Mouse (Mus musculus): ENCODE measurements around the gene Cacna1g. TPM values are rescaled to one million over a fixed set of nuclear protein-coding genes. Genes with fewer than 3 reads are reported as not detected.
A peak's percentile ranks its signal among the peaks of the same experiment; 100 is the strongest.

Gene Cacna1g
- total and polyA plus RNA-seq, 2 experiments from 2014 or later = 7.4 to 46.2 TPM

DNA sequence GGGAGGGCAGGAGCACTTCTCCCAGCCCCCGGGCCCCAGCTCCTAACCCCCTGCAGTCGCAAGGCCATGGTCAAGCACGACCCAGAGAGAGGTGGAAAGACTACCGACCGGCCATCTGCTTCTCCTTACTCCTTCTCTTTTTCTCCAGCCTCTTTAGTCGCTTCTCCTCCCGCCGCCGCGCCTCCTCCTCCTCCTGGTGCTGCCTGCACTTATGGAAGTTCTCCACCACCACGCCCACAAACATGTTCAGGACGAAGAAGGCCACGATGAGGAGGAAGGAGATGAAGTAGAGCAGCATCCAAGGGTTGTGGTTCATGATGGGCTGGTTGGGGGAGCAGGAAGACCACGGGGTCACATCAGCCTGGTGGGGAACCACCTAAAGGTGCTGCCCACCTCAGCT is 48.3 kb downstream of the Cacna1g start:
- peaks cover 26% of the 10 kb centered on the region for H3K4me1 ChIP-seq (ENCODE audit: control insufficient read depth, insufficient read depth)
- H3K4me3 ChIP-seq (ENCODE audit: low read depth, low read length) = no peak overlapping the region
- 66% methylated on average over 14 of the region's 14 CpGs for WGBS
- H3K27me3 ChIP-seq (ENCODE audit: control insufficient read depth, insufficient read depth, low read length) = no peaks in the 10 kb centered on the region
- H3K9me3 ChIP-seq (replicated peaks; ENCODE audit: control insufficient read depth, low read length) = no peaks in the 10 kb centered on the region
- no peak for DNase-seq (ENCODE audit: low spot score)
- H3K9ac ChIP-seq (replicated peaks; ENCODE audit: low read depth, low read length) = no peak overlapping the region
- H3K27ac ChIP-seq (ENCODE audit: low read depth) = no peak overlapping the region
- H3K4me2 ChIP-seq (ENCODE audit: low read depth, low read length) = no peak overlapping the region
- no peak for ATAC-seq (ENCODE audit: insufficient read depth, low read depth)
- peaks cover 8% of the 10 kb centered on the region; the same call in 1 of the 2 replicates for H3K36me3 ChIP-seq (replicated peaks; ENCODE audit: control insufficient read depth, insufficient read depth, low read length)
- TF ChIP-seq CTCF (IDR thresholded peaks at IDR 0.05; ENCODE audit: low read depth) (no peak), EP300 (IDR thresholded peaks at IDR 0.05; ENCODE audit: low read depth) (no peak)

DNA sequence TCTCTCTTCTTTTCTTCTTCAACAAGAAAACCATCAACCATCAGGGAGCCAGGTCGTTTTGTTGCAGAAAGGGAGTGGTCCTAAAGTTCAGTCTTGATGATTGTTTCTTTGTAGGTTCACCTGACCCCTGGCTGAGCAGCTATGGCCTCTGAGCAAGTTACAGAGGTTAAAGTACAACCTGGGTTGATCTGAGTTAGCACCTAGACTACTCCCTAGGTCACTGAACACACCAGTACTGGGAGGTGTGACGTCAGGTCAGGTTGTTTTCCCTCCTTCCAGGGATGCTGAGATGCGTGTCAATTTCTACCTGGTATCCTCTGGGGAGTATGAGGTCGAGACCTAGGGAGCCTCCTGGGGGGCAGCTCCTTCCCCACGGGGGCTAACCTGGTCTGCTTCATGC is 48.8 kb downstream of the Cacna1g start:
- no peaks in the 10 kb centered on the region for H3K9me3 ChIP-seq (replicated peaks; ENCODE audit: control insufficient read depth, low read length)
- peaks cover 28% of the 10 kb centered on the region for H3K4me1 ChIP-seq (ENCODE audit: control insufficient read depth, insufficient read depth)
- no peak for ATAC-seq (ENCODE audit: insufficient read depth, low read depth)
- TF ChIP-seq EP300 (IDR thresholded peaks at IDR 0.05; ENCODE audit: low read depth) (no peak), CTCF (IDR thresholded peaks at IDR 0.05; ENCODE audit: low read depth) (no peak)
- 52% methylated on average over 5 of the region's 5 CpGs for WGBS
- no peak overlapping the region for H3K4me2 ChIP-seq (ENCODE audit: low read depth, low read length)
- no peak overlapping the region for H3K4me3 ChIP-seq (ENCODE audit: low read depth, low read length)
- no peak overlapping the region for H3K9ac ChIP-seq (replicated peaks; ENCODE audit: low read depth, low read length)
- H3K36me3 ChIP-seq (replicated peaks; ENCODE audit: control insufficient read depth, insufficient read depth, low read length) = peaks cover 8% of the 10 kb centered on the region; the same call in 1 of the 2 replicates
- no peaks in the 10 kb centered on the region for H3K27me3 ChIP-seq (ENCODE audit: control insufficient read depth, insufficient read depth, low read length)
- DNase-seq (ENCODE audit: low spot score) = no peak
- no peak overlapping the region for H3K27ac ChIP-seq (ENCODE audit: low read depth)

DNA sequence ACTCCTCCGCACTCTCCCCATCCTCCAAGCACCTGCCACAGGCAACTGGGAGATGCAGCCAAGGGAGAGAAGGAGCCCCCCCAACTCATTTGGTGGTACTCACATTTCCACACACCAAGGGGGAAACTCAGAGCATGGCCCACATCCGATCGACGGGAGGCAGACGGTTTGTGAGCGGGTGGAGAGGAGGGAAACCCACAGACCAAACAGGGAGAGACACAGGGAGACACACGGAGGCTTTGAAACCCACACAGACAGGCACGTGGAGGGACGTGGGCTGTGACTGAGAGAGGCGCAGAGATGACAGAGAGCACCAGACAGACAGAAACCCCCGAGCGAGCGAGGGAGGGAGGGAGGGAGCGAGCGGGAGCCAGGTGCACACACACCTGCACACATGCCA is 49.6 kb downstream of the Cacna1g start:
- TF ChIP-seq EP300 (IDR thresholded peaks at IDR 0.05; ENCODE audit: low read depth) (no peak), CTCF (IDR thresholded peaks at IDR 0.05; ENCODE audit: low read depth) (no peak)
- WGBS = 67% methylated on average over 14 of the region's 15 CpGs
- ATAC-seq (ENCODE audit: insufficient read depth, low read depth) = no peak

DNA sequence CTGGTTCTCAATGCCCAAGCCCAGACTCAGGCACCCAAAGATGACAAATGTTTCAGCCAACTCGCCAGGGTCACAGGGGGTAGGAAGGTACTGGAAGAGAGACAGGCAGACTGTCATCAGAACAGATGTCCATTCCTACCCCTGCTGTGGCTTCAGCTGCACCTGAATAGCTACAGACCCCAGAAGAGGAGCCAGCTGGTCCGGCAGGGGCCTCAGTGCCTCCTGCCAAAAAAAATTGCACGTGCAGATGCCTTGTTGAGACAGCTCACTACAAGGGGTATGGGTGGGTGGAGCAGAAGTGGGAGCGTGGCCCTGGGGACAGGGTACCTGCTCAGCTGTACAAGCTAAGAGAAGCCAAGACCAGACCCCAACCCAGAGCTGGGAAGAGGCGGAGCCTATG is 50.1 kb downstream of the Cacna1g start:
- Histone ChIP-seq H3K9ac (replicated peaks; ENCODE audit: low read depth, low read length) (no peak overlapping the region), H3K4me2 (ENCODE audit: low read depth, low read length) (no peak overlapping the region), H3K4me3 (ENCODE audit: low read depth, low read length) (no peak overlapping the region), H3K27me3 (ENCODE audit: control insufficient read depth, insufficient read depth, low read length) (no peaks in the 10 kb centered on the region), H3K36me3 (replicated peaks; ENCODE audit: control insufficient read depth, insufficient read depth, low read length) (peaks cover 8% of the 10 kb centered on the region; the same call in 1 of the 2 replicates), H3K9me3 (replicated peaks; ENCODE audit: control insufficient read depth, low read length) (no peaks in the 10 kb centered on the region), H3K27ac (ENCODE audit: low read depth) (no peak overlapping the region), H3K4me1 (ENCODE audit: control insufficient read depth, insufficient read depth) (peaks cover 21% of the 10 kb centered on the region)
- DNase-seq (ENCODE audit: low spot score) (no peak), ATAC-seq (ENCODE audit: insufficient read depth, low read depth) (no peak)
- WGBS = 64% methylated on average over 5 of the region's 5 CpGs
- TF ChIP-seq CTCF (IDR thresholded peaks at IDR 0.05; ENCODE audit: low read depth) (no peak), EP300 (IDR thresholded peaks at IDR 0.05; ENCODE audit: low read depth) (no peak)

More for the DNA sequence above, 49.6 kb downstream of the Cacna1g start:
- peaks cover 8% of the 10 kb centered on the region; the same call in 1 of the 2 replicates for H3K36me3 ChIP-seq (replicated peaks; ENCODE audit: control insufficient read depth, insufficient read depth, low read length)
- peaks cover 26% of the 10 kb centered on the region for H3K4me1 ChIP-seq (ENCODE audit: control insufficient read depth, insufficient read depth)
- H3K4me2 ChIP-seq (ENCODE audit: low read depth, low read length) = no peak overlapping the region
- no peaks in the 10 kb centered on the region for H3K27me3 ChIP-seq (ENCODE audit: control insufficient read depth, insufficient read depth, low read length)
- H3K9ac ChIP-seq (replicated peaks; ENCODE audit: low read depth, low read length) = no peak overlapping the region
- DNase-seq (ENCODE audit: low spot score) = no peak
- H3K9me3 ChIP-seq (replicated peaks; ENCODE audit: control insufficient read depth, low read length) = no peaks in the 10 kb centered on the region
- H3K27ac ChIP-seq (ENCODE audit: low read depth) = no peak overlapping the region
- H3K4me3 ChIP-seq (ENCODE audit: low read depth, low read length) = no peak overlapping the region

DNA sequence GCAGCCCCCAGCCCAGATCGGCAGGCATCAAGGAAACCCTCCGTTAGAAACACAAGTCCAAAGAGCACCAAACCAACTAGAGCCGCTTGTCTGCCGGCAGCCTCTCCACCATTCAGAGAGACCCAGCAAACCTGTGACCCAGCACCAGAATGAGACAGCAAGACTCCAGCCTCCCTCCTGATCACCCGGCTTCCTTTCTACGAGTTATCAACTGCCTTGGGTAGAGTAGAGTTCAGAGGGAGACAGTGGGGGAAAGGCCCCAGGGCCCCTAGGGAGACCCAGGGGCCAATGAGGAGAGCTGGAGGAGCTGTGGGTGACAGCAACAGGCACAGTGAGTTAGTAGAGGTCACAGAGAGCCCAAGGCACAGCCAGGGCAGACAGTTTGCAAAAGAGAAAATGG is 53.0 kb downstream of the Cacna1g start:
- WGBS = 58% methylated on average over 6 of the region's 6 CpGs
- no peaks in the 10 kb centered on the region for H3K9me3 ChIP-seq (replicated peaks; ENCODE audit: control insufficient read depth, low read length)
- TF ChIP-seq EP300 (IDR thresholded peaks at IDR 0.05; ENCODE audit: low read depth) (no peak), CTCF (IDR thresholded peaks at IDR 0.05; ENCODE audit: low read depth) (no peak)
- no peak overlapping the region for H3K4me2 ChIP-seq (ENCODE audit: low read depth, low read length)
- H3K4me1 ChIP-seq (ENCODE audit: control insufficient read depth, insufficient read depth) = 0 out of 2 replicates have a peak, but pooled peaks cover 4% of the 10 kb centered on the region
- no peak overlapping the region for H3K9ac ChIP-seq (replicated peaks; ENCODE audit: low read depth, low read length)
- H3K27ac ChIP-seq (ENCODE audit: low read depth) = no peak overlapping the region
- H3K36me3 ChIP-seq (replicated peaks; ENCODE audit: control insufficient read depth, insufficient read depth, low read length) = peaks cover 22% of the 10 kb centered on the region; the same call in 1 of the 2 replicates
- no peak for DNase-seq (ENCODE audit: low spot score)
- no peak for ATAC-seq (ENCODE audit: insufficient read depth, low read depth)
- H3K4me3 ChIP-seq (ENCODE audit: low read depth, low read length) = no peak overlapping the region
- H3K27me3 ChIP-seq (ENCODE audit: control insufficient read depth, insufficient read depth, low read length) = peaks cover 8% of the 10 kb centered on the region; the same call in 1 of the 2 replicates

DNA sequence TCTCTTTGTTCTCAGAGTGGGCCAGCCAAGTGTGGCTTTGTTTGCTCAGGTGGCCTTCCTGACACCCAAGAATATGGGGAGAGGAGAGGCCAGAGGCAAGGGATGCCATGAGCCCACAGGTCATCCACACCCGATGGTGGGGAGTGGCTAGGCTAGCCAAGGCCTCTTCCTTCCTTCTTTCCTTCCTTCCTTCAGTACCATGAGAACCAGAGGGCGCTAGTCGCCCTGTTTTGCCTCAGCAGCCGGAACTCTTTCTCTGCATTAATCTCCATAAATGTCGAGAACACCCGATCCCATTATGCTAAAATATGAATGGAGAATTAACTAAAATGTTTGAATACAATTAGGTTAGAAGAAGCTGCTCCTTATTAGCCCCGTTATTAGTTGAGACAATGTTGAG is 53.7 kb downstream of the Cacna1g start:
- H3K4me1 ChIP-seq (ENCODE audit: control insufficient read depth, insufficient read depth) = 0 out of 2 replicates have a peak, but pooled peaks cover 4% of the 10 kb centered on the region
- 21% methylated on average over 7 of the region's 7 CpGs for WGBS
- ATAC-seq (ENCODE audit: insufficient read depth, low read depth) (no peak), DNase-seq (ENCODE audit: low spot score) (peak; percentile 38)
- H3K27me3 ChIP-seq (ENCODE audit: control insufficient read depth, insufficient read depth, low read length) = peaks cover 10% of the 10 kb centered on the region; the same call in 1 of the 2 replicates
- H3K27ac ChIP-seq (ENCODE audit: low read depth) = no peak overlapping the region
- no peak overlapping the region for H3K9ac ChIP-seq (replicated peaks; ENCODE audit: low read depth, low read length)
- no peak for TF ChIP-seq EP300 (IDR thresholded peaks at IDR 0.05; ENCODE audit: low read depth)
- TF ChIP-seq CTCF (IDR thresholded peaks at IDR 0.05; ENCODE audit: low read depth) = peak; percentile 76
- peaks cover 23% of the 10 kb centered on the region for H3K36me3 ChIP-seq (replicated peaks; ENCODE audit: control insufficient read depth, insufficient read depth, low read length)
- H3K4me2 ChIP-seq (ENCODE audit: low read depth, low read length) = no peak overlapping the region
- no peaks in the 10 kb centered on the region for H3K9me3 ChIP-seq (replicated peaks; ENCODE audit: control insufficient read depth, low read length)
- H3K4me3 ChIP-seq (ENCODE audit: low read depth, low read length) = no peak overlapping the region
